Mouse (Mus musculus) embryonic facial prominence, embryonic 13.5 days (tissue): ENCODE measurements around the gene Aldh16a1. TPM values are rescaled to one million over a fixed set of nuclear protein-coding genes. Genes with fewer than 3 reads are reported as not detected.
"Not testable (repeated sequence)": the region's sequence is repeated elsewhere in the genome, so short reads cannot be mapped to it uniquely, and the experiment has no call there.

Source experiments
- ATAC-seq: fragments of 200-750 bp; cut with Nextera tagmentation; 2 replicates; pipeline ENCODE4 v1.8.0; 2017; ENCODE audit warnings: low read depth; ENCODE audit not compliant: insufficient number of reproducible peaks, insufficient read depth, low FRiP score, low TSS enrichment
- H3K27ac ChIP-seq: fragments of 300-500 bp; sonication (generic); 2 replicates; pipeline ENCODE4 v1.5.1; 2015; ENCODE audit warnings: moderate library complexity, mild to moderate bottlenecking, inconsistent platforms
- H3K27me3 ChIP-seq: fragments of 300-500 bp; sonication (generic); 2 replicates; pipeline ENCODE4 v1.6.1; 2015; ENCODE audit warnings: mild to moderate bottlenecking, inconsistent platforms
- H3K36me3 ChIP-seq: fragments of 300-500 bp; sonication (generic); 2 replicates; pipeline ENCODE4 v1.6.1; 2015; ENCODE audit warnings: mild to moderate bottlenecking, inconsistent platforms
- H3K4me1 ChIP-seq: fragments of 300-500 bp; sonication (generic); 2 replicates; pipeline ENCODE4 v1.6.1; 2015; ENCODE audit warnings: inconsistent platforms
- H3K4me2 ChIP-seq: fragments of 300-500 bp; sonication (generic); 2 replicates; pipeline ENCODE4 v1.6.1; 2015; ENCODE audit warnings: moderate library complexity, mild to moderate bottlenecking, inconsistent platforms
- H3K4me3 ChIP-seq: fragments of 300-500 bp; sonication (generic); 2 replicates; pipeline ENCODE4 v1.5.1; 2015; ENCODE audit warnings: mild to moderate bottlenecking, inconsistent platforms
- H3K9ac ChIP-seq: fragments of 300-500 bp; sonication (generic); 2 replicates; pipeline ENCODE4 v1.6.1; 2015; ENCODE audit warnings: mild to moderate bottlenecking, inconsistent platforms
- H3K9me3 ChIP-seq: fragments of 300-500 bp; sonication (generic); 2 replicates; pipeline ENCODE4 v1.6.1; 2016; ENCODE audit warnings: inconsistent platforms
- WGBS: fragments of 180-500 bp; shearing (Covaris S2); methylation state at CpG from one replicate; pipeline ENCODE4 v1.1.7; 2015; ENCODE audit warnings: mixed read lengths; 5-methylcytosine and 5-hydroxymethylcytosine counted together
- polyA plus RNA-seq: library from polyadenylated mRNA; unstranded; fragments of >200 nt; fragmentation: Nextera tagmentation; extraction: Ambion mirVana; gene quantifications from 2 replicates; pipeline ENCODE4 v1.2.1, GENCODE M21; 2015

Gene Aldh16a1
- polyA plus RNA-seq, 1 experiment from 2014 or later, result 52.0 TPM

- peaks cover 35% of the 10 kb centered on the region for H3K4me1 ChIP-seq
- H3K4me3 ChIP-seq, result peak overlapping the region; percentile 86
- peak overlapping the region; percentile 69 for H3K4me2 ChIP-seq
- no peaks in the 10 kb centered on the region for H3K9me3 ChIP-seq
- 49% methylated on average over 15 of the region's 15 CpGs for WGBS
- H3K9ac ChIP-seq, result peak overlapping the region; percentile 80
- peak overlapping the region; percentile 94 for H3K27ac ChIP-seq
- H3K36me3 ChIP-seq, result peaks cover 26% of the 10 kb centered on the region
- ATAC-seq, result no peak
- peaks cover 6% of the 10 kb centered on the region; the same call in 1 of the 2 replicates for H3K27me3 ChIP-seq
These were observed 24.4 kb downstream of the Aldh16a1 start for GRCm38 (mm10) chr7:45129776-45130512.

- ATAC-seq, result no peak
- no peaks in the 10 kb centered on the region for H3K9me3 ChIP-seq
- H3K4me2 ChIP-seq, result peak overlapping the region; percentile 69
- H3K4me1 ChIP-seq, result peaks cover 39% of the 10 kb centered on the region
- H3K27me3 ChIP-seq, result no peaks in the 10 kb centered on the region
- WGBS, result under 1% methylated on average over 17 of the region's 17 CpGs
- H3K27ac ChIP-seq, result peak overlapping the region; percentile 94
- H3K4me3 ChIP-seq, result peak overlapping the region; percentile 86
- peaks cover 27% of the 10 kb centered on the region for H3K36me3 ChIP-seq
- H3K9ac ChIP-seq, result peak overlapping the region; percentile 80
These were observed 25.1 kb downstream of the Aldh16a1 start for GRCm38 (mm10) chr7:45129318-45129717.

DNA sequence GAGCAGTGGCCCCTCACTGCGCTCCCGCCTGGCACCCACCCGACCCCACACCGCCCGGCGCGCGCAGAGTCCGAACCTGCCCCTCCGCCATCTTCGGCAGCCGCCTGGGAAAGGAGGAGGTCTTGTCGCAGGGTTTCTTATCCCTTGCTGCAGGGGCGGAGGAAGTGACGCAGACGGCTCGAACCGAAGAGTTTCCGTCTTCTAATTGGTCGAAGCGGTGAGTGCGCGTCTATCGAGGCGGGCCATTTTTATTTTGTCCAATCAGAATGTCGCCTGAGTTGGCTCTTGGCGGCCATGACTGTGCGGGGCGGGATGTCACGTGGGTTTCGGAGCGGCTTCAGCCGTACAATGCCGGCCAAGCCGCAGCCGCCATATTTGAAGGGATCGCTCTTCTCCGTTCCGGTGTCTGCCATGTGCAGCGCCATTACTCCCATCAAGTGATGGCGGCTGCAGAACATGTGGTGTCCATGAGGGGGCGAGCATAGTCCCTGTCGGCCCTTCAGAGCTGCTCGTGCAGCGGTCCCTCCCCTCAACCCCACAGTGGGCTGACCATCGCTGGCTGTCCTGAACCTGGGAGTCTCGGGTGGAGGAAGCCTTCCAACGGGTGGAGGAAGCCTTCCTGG lies 25.6 kb downstream of the Aldh16a1 start, which contains the start of gene Rpl13a:
Gene Rpl13a (minus strand): TSS at position 138 of the 623 bp plus-strand sequence.
- Histone ChIP-seq H3K9me3 (no peaks in the 10 kb centered on the region), H3K27ac (peak within 1 kb of the TSS; percentile 94), H3K4me3 (peak within 1 kb of the TSS; percentile 86), H3K27me3 (no peaks in the 10 kb centered on the region), H3K9ac (peak within 1 kb of the TSS; percentile 99), H3K36me3 (peaks cover 27% of the 10 kb centered on the region), H3K4me1 (peaks cover 39% of the 10 kb centered on the region), H3K4me2 (peak within 1 kb of the TSS; percentile 89)
- WGBS, result under 1% methylated on average over 48 of the region's 48 CpGs
- peak; percentile 89 for ATAC-seq

GRCm38 (mm10) chr7:45127700-45128224 lies 26.6 kb downstream of the Aldh16a1 start:
- 1% methylated on average over 6 of the region's 6 CpGs for WGBS
- peaks cover 32% of the 10 kb centered on the region for H3K36me3 ChIP-seq
- H3K4me1 ChIP-seq, result peaks cover 45% of the 10 kb centered on the region
- peak overlapping the region; percentile 92 for H3K27ac ChIP-seq
- H3K9ac ChIP-seq, result peak overlapping the region; percentile 99
- peak overlapping the region; percentile 89 for H3K4me2 ChIP-seq
- peak overlapping the region; percentile 86 for H3K4me3 ChIP-seq
- H3K9me3 ChIP-seq, result no peaks in the 10 kb centered on the region
- no peaks in the 10 kb centered on the region for H3K27me3 ChIP-seq
- ATAC-seq, result no peak

DNA sequence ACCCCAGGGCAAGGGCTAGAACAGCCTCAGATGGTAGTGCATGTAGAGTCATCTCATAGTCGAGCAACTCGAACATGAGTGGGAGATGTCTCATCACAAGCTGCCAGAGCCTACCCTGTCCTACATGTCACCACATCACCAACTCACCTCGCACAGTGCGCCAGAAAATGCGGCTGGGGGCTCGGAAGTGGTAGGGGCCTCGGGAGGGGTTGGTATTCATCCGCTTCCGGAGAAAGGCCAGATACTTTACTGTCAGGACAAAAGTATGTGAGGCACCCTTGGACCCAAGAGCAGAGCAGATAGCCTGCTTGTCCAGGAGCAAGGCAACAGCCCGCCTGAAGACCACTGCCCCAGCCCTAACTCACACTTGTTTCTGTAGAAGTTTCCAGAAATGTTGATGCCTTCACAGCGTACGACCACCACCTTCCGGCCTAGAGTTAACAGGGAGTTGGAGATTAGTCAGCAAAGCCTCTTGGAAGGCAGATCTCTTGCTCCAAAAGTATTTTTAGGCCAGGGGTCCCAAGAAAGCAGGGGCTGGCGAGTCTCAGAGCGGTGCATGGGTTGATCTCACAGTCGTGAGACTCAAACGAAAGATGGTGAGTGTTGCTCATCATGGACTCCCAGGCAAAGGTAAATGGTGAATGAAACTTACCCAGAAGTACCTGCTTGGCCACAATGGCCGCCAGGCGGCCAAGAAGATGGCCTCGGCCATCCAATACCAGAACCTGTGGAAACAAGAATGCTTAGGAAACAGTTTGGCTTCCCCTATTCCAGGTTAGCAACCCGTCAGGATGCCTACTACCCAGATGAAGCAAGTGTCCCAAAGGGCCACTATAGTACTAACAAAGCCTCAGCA lies 27.3 kb downstream of the Aldh16a1 start:
- peak overlapping the region; percentile 86 for H3K4me3 ChIP-seq
- ATAC-seq, result no peak
- H3K27ac ChIP-seq, result peak overlapping the region; percentile 92
- H3K4me1 ChIP-seq, result peaks cover 50% of the 10 kb centered on the region
- no peaks in the 10 kb centered on the region for H3K27me3 ChIP-seq
- H3K9ac ChIP-seq, result peak overlapping the region; percentile 99
- peak overlapping the region; percentile 89 for H3K4me2 ChIP-seq
- 37% methylated on average over 21 of the region's 21 CpGs for WGBS
- no peaks in the 10 kb centered on the region for H3K9me3 ChIP-seq
- peaks cover 39% of the 10 kb centered on the region for H3K36me3 ChIP-seq

- ATAC-seq, result no peak
- Histone ChIP-seq H3K27me3 (no peaks in the 10 kb centered on the region), H3K4me2 (peak overlapping the region; percentile 89), H3K27ac (peak overlapping the region; percentile 92), H3K4me1 (peaks cover 58% of the 10 kb centered on the region), H3K9me3 (no peaks in the 10 kb centered on the region), H3K4me3 (peak overlapping the region; percentile 86), H3K9ac (peak overlapping the region; percentile 99), H3K36me3 (peaks cover 47% of the 10 kb centered on the region)
- 71% methylated on average over 17 of the region's 17 CpGs for WGBS
These were observed 28.1 kb downstream of the Aldh16a1 start for GRCm38 (mm10) chr7:45126147-45126843.

DNA sequence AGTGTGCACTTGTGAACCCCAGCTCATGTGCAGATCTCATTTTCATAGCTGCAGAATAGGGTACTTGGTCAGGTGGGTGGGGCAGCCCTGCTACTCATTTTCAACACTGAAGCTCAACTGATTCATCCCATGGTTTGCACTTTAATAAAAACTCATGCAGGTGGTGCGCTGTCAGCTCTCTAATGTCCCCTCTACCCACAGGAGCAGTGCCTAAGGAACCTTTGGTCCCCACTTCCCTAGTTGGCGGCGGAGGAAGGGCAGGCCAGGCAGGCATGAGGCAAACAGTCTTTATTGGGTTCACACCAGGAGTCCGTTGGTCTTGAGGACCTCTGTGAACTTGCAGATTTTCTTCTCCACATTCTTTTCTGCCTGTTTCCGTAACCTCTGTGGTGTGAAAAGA lies 28.7 kb downstream of the Aldh16a1 start:
- not testable (repeated sequence) for H3K27me3 ChIP-seq, ATAC-seq, H3K9me3 ChIP-seq
- H3K27ac ChIP-seq, result peak overlapping the region; percentile 92; the same call in 1 of the 2 replicates
- 73% methylated on average over 5 of the region's 5 CpGs for WGBS
- H3K36me3 ChIP-seq, result peaks cover 53% of the 10 kb centered on the region
- H3K4me3 ChIP-seq, result peak overlapping the region; percentile 86
- peaks cover 61% of the 10 kb centered on the region for H3K4me1 ChIP-seq
- H3K9ac ChIP-seq, result peak overlapping the region; percentile 99
- peak overlapping the region; percentile 89 for H3K4me2 ChIP-seq

DNA sequence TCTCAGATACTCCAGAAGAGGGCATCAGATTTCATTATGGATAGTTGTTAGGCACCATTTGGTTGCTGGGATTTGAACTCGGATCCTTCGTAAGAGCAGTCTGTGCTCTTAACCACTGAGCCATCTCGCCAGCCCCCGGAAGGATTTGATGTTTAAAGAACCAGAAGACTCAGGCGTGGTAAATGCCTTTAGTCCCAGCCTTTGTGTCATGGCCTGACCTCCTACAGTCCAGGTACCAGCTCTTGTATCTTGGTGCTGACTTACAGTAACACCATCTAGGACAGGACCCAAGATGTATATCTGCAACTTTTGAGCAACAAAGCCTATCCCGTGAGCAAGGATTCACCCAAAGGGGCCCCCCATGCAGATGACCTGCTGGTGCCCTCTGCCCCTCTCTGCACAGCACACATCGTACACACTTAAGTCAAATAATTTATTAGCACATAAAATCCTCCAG lies 29.2 kb downstream of the Aldh16a1 start:
- H3K4me1 ChIP-seq, result peaks cover 61% of the 10 kb centered on the region
- ATAC-seq, result no peak
- peak overlapping the region; percentile 99 for H3K9ac ChIP-seq
- H3K27me3 ChIP-seq, result no peaks in the 10 kb centered on the region
- H3K4me3 ChIP-seq, result peak overlapping the region; percentile 96
- 25% methylated on average over 7 of the region's 7 CpGs for WGBS
- peak overlapping the region; percentile 89 for H3K4me2 ChIP-seq
- H3K36me3 ChIP-seq, result peaks cover 58% of the 10 kb centered on the region
- no peaks in the 10 kb centered on the region for H3K9me3 ChIP-seq
- H3K27ac ChIP-seq, result peak overlapping the region; percentile 92

DNA sequence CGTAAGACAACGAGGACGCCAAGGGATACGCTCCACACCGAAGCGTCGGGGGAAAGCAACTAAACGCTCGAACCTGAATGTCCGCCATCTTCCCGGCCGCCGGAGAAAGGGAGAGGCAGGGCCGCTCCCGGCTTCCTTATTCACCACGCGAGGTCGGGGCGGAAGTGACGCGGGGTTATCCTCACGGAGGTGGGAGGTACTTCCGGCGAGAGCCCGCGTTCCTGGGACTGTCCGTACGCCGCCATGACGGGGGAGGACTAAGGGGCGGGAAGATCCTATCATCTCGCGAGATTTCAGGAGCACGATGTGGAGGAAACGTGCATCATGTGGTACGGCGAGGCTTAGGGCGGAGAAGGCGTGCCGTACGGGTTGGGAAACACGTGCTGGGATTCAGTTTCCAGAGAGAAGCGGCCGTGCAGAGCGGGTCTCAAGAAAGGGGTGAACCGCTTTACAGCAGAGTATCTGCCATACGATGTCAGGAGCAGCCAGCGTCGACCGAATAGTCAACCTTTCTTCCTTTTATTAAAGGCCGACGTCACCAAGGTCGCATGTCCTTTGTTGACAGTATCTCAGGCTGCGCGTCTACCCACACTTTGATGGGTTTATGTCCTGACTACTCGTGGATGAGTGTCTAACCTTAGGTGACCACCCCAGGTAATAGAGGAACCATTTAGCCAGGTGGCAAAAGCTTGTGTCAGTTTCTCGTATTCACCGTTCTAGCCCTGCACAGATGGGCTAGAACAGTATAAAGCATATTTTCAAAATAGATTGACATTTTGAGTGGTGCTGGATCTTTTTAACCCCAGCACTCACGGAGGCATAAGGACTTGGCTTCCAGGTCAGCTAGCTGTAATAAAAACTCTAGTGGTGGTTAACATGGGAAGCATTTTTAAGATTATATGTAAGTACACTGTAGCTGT lies 29.9 kb downstream of the Aldh16a1 start, which contains the start of gene Rps11:
Gene Rps11 (minus strand): TSS at position 216 of the 920 bp plus-strand sequence.
- no peaks in the 10 kb centered on the region for H3K27me3 ChIP-seq
- peak within 1 kb of the TSS; percentile 99 for H3K9ac ChIP-seq
- H3K4me1 ChIP-seq, result peaks cover 55% of the 10 kb centered on the region
- H3K27ac ChIP-seq, result peak within 1 kb of the TSS; percentile 92
- peaks cover 65% of the 10 kb centered on the region for H3K36me3 ChIP-seq
- H3K4me3 ChIP-seq, result peak within 1 kb of the TSS; percentile 96
- no peaks in the 10 kb centered on the region for H3K9me3 ChIP-seq
- peak; percentile 88 for ATAC-seq
- WGBS, result under 1% methylated on average over 59 of the region's 59 CpGs
- peak within 1 kb of the TSS; percentile 89 for H3K4me2 ChIP-seq

GRCm38 (mm10) chr7:45123186-45123570 lies 31.2 kb downstream of the Aldh16a1 start:
- H3K4me3 ChIP-seq, result peak overlapping the region; percentile 96
- H3K4me1 ChIP-seq, result peaks cover 53% of the 10 kb centered on the region
- H3K36me3 ChIP-seq, result peaks cover 75% of the 10 kb centered on the region
- H3K27me3 ChIP-seq, result no peaks in the 10 kb centered on the region
- peak overlapping the region; percentile 89 for H3K4me2 ChIP-seq
- no peak for ATAC-seq
- peak overlapping the region; percentile 86 for H3K27ac ChIP-seq
- H3K9me3 ChIP-seq, result no peaks in the 10 kb centered on the region
- H3K9ac ChIP-seq, result peak overlapping the region; percentile 99
- WGBS, result 15% methylated on average over 12 of the region's 12 CpGs
